Mouse (Mus musculus) hindbrain, embryonic 10.5 days (tissue): ENCODE measurements around the gene Gm15114. TPM values are rescaled to one million over a fixed set of nuclear protein-coding genes. Genes with fewer than 3 reads are reported as not detected.
"Not testable (repeated sequence)": the region's sequence is repeated elsewhere in the genome, so short reads cannot be mapped to it uniquely, and the experiment has no call there.

Experiments
- DNase-seq: peaks from one replicate; pipeline ENCODE4 v3.0.0-alpha.2; 2017; ENCODE audit warnings: low spot score
- H3K27ac ChIP-seq: fragments of 300-500 bp; sonication (generic); 2 replicates; pipeline ENCODE4 v1.5.1; 2016; ENCODE audit warnings: mild to moderate bottlenecking, moderate library complexity
- H3K27me3 ChIP-seq: fragments of 300-500 bp; sonication (generic); 2 replicates; pipeline ENCODE4 v1.6.1; 2016; ENCODE audit warnings: mild to moderate bottlenecking; ENCODE audit not compliant: poor library complexity, insufficient read depth, severe bottlenecking
- H3K36me3 ChIP-seq: fragments of 300-500 bp; sonication (generic); 2 replicates; pipeline ENCODE4 v1.6.1; 2016; ENCODE audit warnings: mild to moderate bottlenecking, moderate library complexity
- H3K4me1 ChIP-seq: fragments of 300-500 bp; sonication (generic); replicated peaks from 2 replicates; pipeline ENCODE4 v1.6.1; 2016; ENCODE audit warnings: mild to moderate bottlenecking
- H3K4me3 ChIP-seq: fragments of 300-500 bp; sonication (generic); 2 replicates; pipeline ENCODE4 v1.5.1; 2016; ENCODE audit warnings: mild to moderate bottlenecking, moderate library complexity
- H3K9me3 ChIP-seq: fragments of 300-500 bp; sonication (generic); 2 replicates; pipeline ENCODE4 v1.6.1; 2016; ENCODE audit warnings: mild to moderate bottlenecking, moderate library complexity
- WGBS: fragments of 180-500 bp; shearing (Covaris S2); methylation state at CpG from one replicate; pipeline ENCODE4 v1.1.7; 2016; 5-methylcytosine and 5-hydroxymethylcytosine counted together
- polyA plus RNA-seq: library from polyadenylated mRNA; unstranded; fragments of >200 nt; fragmentation: Nextera tagmentation; extraction: Ambion mirVana; gene quantifications from 2 replicates; pipeline ENCODE4 v1.2.1, GENCODE M21; 2016

The Gm15114 gene
- not detected in 2 replicates for polyA plus RNA-seq

GRCm38 (mm10) chrX:148488649-148489048 lies at the start of gene Gm15114:
Gm15114 (plus strand) TSS chrX:148488949.
- not testable (repeated sequence) for H3K4me3 ChIP-seq, DNase-seq
- no CpG with 5 or more reads among the region's 1 CpGs for WGBS

More at GRCm38 (mm10) chrX:148488649-148489048, at the start of gene Gm15114:
- H3K27ac ChIP-seq, H3K36me3 ChIP-seq, H3K27me3 ChIP-seq, H3K4me1 ChIP-seq, H3K9me3 ChIP-seq: not testable (repeated sequence)

Other genes with a start within 250 kb of the Gm15114 start
- gene Gm8334, start 126.2 kb downstream of the Gm15114 start, polyA plus RNA-seq: not detected in 2 replicates
- gene Gm15127, start 174.6 kb downstream of the Gm15114 start, polyA plus RNA-seq: not detected in 2 replicates